Mouse (Mus musculus): ENCODE data around the gene Kcnk4.
A peak's percentile ranks its signal among the peaks of the same experiment; 100 is the strongest.

Gene Kcnk4

GRCm38 (mm10) chr19:6934195-6934977 lies at the start of gene Kcnk4:
Gene Kcnk4, minus strand, starts transcription at chr19:6934515.
- DNase-seq (ENCODE audit: low spot score in 2 of 2): no peak

DNA sequence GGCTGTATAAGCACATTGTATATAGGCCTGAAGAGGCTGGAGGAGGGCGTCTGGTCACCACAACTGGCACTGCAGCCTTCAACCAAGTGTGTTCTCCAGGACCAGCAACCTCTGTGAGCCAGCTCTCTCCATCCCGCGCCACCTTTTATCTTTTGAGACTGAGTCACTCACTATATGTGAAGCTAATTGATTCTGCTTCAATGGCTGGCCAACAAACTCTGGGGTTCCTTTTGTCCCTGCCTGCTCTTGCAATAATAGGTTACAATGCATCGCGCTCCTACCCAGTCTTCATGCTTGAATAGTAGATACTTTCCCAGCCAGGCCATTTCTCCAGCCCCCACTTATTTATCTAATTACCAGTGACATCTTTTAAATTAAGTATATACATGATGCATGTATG lies 49.3 kb upstream of the Kcnk4 start:
- no peak for DNase-seq (ENCODE audit: low spot score in 2 of 2)

GRCm38 (mm10) chr19:6981465-6981864 lies 47.1 kb upstream of the Kcnk4 start:
- DNase-seq (ENCODE audit: low spot score in 2 of 2): no peak

GRCm38 (mm10) chr19:6980381-6981093 lies 46.2 kb upstream of the Kcnk4 start, which contains the start of gene Fkbp2:
Gene Fkbp2, minus strand, starts transcription at chr19:6980501.
- peak; percentile 98 for DNase-seq (ENCODE audit: low spot score in 2 of 2)

GRCm38 (mm10) chr19:6979486-6980380 lies 45.4 kb upstream of the Kcnk4 start:
- DNase-seq (ENCODE audit: low spot score in 2 of 2): peak; percentile 99

- DNase-seq (ENCODE audit: low spot score in 2 of 2): peak; percentile 57 to 60
Observed at GRCm38 (mm10) chr19:6979001-6979479, 44.7 kb upstream of the Kcnk4 start.

DNA sequence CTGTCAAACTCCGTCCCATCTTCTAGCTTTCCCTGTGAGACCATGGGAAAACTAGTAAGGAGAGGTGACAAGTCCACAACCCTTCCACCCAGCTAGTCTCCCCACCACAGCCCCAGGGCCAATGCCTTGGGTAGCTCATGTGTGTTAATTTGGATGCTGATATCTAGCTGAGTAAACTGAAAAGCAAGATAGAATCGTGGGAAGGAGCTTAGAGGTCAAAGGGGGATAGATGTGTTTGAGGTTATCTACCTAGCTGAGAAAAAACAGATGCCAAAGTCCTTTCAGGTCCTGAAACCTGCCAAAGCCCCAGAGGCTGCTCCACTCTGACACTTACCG lies 44.3 kb upstream of the Kcnk4 start:
- DNase-seq (ENCODE audit: low spot score in 2 of 2): no peak

- no peak for DNase-seq (ENCODE audit: low spot score in 2 of 2)
Observed at GRCm38 (mm10) chr19:6977759-6978638, 43.7 kb upstream of the Kcnk4 start.

- DNase-seq (ENCODE audit: low spot score in 2 of 2): peak; percentile 65 to 81
Observed at GRCm38 (mm10) chr19:6975537-6976521, 41.5 kb upstream of the Kcnk4 start, which contains the start of gene Plcb3. Gene Plcb3, minus strand, starts transcription at chr19:6976470.

DNA sequence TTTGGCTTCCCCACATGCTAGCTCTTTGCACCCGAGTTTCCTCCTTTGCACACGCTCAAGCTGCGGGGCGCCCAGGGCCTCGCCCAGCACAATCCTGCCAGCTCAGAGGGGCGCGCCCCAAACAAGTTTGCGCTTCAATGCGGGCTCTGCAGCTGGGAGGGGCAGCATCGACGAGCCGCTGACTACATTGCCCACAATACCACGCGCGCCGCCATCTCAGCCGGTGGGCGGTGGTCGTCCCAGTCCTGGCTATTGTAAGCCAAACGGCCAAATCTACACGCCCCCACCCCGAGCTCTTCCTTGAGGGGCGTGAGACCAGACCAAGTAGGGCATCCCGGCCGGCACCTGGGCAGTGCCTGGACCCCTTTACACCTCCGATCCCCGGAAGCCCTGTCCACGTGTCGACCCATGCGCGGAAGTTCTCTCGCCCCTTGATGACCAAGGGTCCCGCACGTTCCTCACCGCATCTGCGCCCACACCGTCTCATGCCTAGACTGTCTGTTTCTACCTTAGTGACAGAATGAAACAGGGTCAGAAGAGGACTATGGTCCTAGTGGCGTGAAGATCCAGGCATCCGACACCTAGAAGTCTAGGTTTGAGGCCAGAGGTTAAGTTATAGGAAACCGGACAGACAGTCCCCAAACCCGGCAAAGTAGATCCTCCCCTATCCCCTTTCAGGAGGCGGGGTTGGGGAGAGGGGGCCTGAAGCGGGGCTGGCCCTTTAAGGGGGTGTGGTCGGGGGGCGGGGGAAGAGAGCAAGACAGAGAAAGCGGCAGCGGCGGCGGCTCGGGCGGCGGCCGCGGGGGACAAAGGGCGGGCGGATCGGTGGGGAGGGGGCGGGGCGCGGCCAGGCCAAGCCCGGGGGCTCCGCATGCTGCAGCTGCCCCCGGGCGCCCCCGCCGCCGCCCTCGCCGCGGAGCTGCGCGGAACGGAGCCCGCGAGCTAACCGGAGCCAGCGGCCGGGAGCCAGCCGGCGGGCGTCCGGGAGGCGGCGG lies 40.2 kb upstream of the Kcnk4 start, which contains the start of gene Ppp1r14b:
Gene Ppp1r14b, plus strand, starts transcription at position 758 of the 995 bp plus-strand sequence.
- DNase-seq (ENCODE audit: low spot score in 2 of 2): peak; percentile 64 to 74

GRCm38 (mm10) chr19:6973581-6974190 lies 39.4 kb upstream of the Kcnk4 start:
- DNase-seq (ENCODE audit: low spot score in 2 of 2): no peak

DNA sequence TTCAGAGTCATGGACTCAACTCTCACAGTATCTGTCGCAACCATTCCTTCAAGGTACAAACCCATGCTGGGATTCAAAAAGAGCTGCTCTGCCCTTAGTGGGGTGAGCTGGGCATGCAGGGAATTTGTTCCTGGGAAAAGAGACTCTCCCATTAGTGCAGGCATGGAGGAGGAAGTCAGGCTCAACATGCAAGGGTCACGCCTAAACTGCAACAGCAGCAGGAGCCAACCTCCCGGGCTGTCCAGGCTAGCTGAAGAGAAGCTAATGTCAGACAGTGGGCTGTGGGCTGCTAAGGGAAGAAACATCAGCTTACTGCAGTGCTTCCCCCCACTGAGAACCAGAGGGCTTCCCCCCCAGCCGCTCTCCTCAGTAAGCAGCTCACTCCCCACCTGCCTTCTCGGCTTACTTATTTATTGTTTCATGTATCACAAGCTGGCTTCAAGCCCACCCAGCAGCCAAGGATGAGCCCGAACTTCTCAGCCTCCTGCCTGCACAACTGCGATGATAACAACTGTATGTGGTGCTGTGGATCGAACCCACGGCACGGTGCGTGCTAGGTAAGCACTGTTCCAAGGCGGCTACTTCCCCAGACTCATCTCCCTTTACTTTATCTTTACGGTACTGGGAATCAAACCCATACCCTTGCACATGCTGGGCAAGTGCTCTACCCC lies 38.1 kb upstream of the Kcnk4 start:
- no peak for DNase-seq (ENCODE audit: low spot score in 2 of 2)

- no peak for DNase-seq (ENCODE audit: low spot score in 2 of 2)
Observed at GRCm38 (mm10) chr19:6971644-6972043, 37.3 kb upstream of the Kcnk4 start.

DNA sequence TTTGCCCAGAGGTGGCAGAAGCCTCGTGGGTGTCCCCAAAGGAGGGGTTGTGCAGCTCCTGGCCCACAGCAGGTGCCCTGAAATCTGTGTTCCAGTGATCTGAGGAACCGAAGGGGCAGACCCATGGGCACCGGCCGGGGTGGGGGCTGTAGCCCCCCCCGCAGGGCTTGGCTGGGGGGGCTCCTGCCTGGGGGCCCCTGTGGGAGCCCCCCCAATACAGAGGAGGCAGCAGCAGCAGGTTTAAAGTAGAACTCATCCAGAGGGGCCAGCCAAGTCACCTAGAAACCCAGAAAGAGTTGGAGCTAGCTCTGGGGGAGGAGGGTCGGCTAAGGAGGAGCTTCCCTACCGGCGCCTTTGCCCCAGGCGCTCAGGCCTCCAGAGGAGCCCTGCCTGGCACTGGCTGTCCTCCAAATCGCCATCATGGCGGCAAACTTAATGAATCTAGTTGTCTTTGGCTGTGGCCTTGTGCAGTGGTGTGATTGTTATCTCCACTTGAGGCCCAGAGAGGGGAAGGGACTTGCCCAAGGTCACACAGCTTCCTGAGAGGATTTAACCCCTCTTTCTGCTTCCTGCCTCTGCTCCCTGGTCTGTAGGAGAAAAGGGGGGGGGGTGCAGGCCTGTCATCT lies 36.3 kb upstream of the Kcnk4 start:
- no peak for DNase-seq (ENCODE audit: low spot score in 2 of 2)

- DNase-seq (ENCODE audit: low spot score in 2 of 2): no peak
Observed at GRCm38 (mm10) chr19:6969665-6970381, 35.5 kb upstream of the Kcnk4 start.

DNA sequence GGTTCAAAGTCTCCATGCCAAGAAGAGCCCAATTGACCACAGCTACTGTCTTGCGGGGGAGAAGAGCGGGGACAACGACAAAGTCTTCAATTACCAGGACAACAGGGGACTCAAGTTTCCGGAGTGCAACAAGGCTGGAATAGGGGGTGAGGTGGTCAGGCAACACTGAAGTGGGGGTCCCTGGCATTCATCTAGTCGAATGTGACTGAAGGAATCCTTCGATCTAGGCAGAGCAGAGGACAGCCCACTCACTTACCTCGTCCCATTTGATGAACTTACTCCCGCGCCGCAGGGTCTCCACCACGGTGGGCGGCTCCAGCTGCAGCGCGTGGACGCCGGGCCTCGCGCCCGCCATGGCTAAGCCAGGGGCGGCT lies 35.0 kb upstream of the Kcnk4 start:
- DNase-seq (ENCODE audit: low spot score in 2 of 2): no peak
